Mouse (Mus musculus) CH12.LX (cell line): ENCODE results near the gene Ctcfl.

Source experiments
- CHD1 ChIP-seq: IDR thresholded peaks from 2 replicates; pipeline ENCODE4 v1.6.1; 2012; ENCODE audit warnings: low read depth, low read length, improper control_type of control experiment, inconsistent platforms
- CTCF ChIP-seq, 2 experiments: IDR thresholded peaks in 1 of 2; conservative IDR thresholded peaks in 1 of 2; 2 replicates each; pipeline ENCODE4 v1.5.1; 2011 to 2012; ENCODE audit warnings: low read depth in 2 of 2, low read length in 2 of 2, improper control_type of control experiment in 1 of 2, inconsistent platforms in 1 of 2, mild to moderate bottlenecking in 1 of 2, moderate library complexity in 1 of 2
- POLR2A ChIP-seq: IDR thresholded peaks from 2 replicates; pipeline ENCODE4 v1.6.1; 2011; ENCODE audit warnings: low read depth, mild to moderate bottlenecking, improper control_type of control experiment, low read length

DNA sequence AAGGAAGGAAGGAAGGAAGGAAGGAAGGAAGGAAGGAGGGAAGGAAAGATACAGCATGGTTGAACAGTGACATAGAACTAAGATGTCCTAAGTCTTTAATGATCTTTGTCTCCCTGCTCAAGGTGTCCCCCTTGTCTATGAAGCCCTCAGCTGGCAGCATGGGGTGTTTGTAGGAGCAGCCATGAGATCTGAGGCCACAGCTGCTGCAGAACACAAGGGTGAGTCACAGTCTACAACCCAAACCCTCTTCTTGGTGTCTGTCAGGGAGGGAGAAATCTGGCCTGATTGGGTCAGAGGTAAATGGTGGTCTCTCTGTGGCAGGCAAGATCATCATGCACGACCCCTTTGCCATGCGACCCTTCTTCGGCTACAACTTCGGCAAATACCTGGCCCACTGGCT, 38.5 kb upstream of the Ctcfl start:
- TF ChIP-seq POLR2A (no peak), CTCF (conservative IDR thresholded peaks at IDR 0.05 in 1 of 2, IDR thresholded peaks at IDR 0.05 in 1 of 2; ENCODE audit: low read depth in 2 of 2, low read length in 2 of 2) (no peak), CHD1 (no peak)
